Mouse (Mus musculus) heart, embryonic 14.5 days (tissue): ENCODE data around the gene Gm10197. TPM values are rescaled to one million over a fixed set of nuclear protein-coding genes. Genes with fewer than 3 reads are reported as not detected.
A peak's percentile ranks its signal among the peaks of the same experiment; 100 is the strongest.

Source experiments
- ATAC-seq: fragments of 200-750 bp; cut with Nextera tagmentation; 2 replicates; pipeline ENCODE4 v1.8.0; 2017; ENCODE audit warnings: low read depth, moderate TSS enrichment; ENCODE audit not compliant: insufficient number of reproducible peaks, insufficient read depth, low FRiP score
- H3K27ac ChIP-seq, 2 experiments: fragments of 200-500 bp in 1 of 2; fragments of 300-500 bp in 1 of 2; sonication (generic) in 1 of 2; replicated peaks in 1 of 2; 2 replicates each; pipeline ENCODE4 v1.5.1; 2012 to 2014; ENCODE audit warnings: low read depth in 2 of 2, low read length in 2 of 2, control low read depth in 1 of 2, mild to moderate bottlenecking in 1 of 2, mixed read lengths in 1 of 2; ENCODE audit not compliant: control insufficient read depth in 1 of 2, insufficient read depth in 1 of 2
- H3K27me3 ChIP-seq: fragments of 300-500 bp; sonication (generic); 2 replicates; pipeline ENCODE4 v1.6.1; 2014; ENCODE audit warnings: mild to moderate bottlenecking, low read length, control low read depth; ENCODE audit not compliant: control insufficient read depth, insufficient read depth
- H3K36me3 ChIP-seq: fragments of 300-500 bp; sonication (generic); 2 replicates; pipeline ENCODE4 v1.6.1; 2014; ENCODE audit warnings: mild to moderate bottlenecking, control low read depth, low read length, mixed read lengths; ENCODE audit not compliant: control insufficient read depth, insufficient read depth
- H3K4me1 ChIP-seq, 2 experiments: fragments of 200-500 bp in 1 of 2; fragments of 300-500 bp in 1 of 2; sonication (generic) in 1 of 2; 2 replicates each; pipeline ENCODE4 v1.6.1; 2012 to 2014; ENCODE audit warnings: low read length in 2 of 2, control low read depth in 1 of 2, mixed read lengths in 1 of 2; ENCODE audit not compliant: control insufficient read depth in 2 of 2, insufficient read depth in 2 of 2
- H3K4me2 ChIP-seq: fragments of 300-500 bp; sonication (generic); 2 replicates; pipeline ENCODE4 v1.6.1; 2014; ENCODE audit warnings: mild to moderate bottlenecking, low read length
- H3K4me3 ChIP-seq, 2 experiments: fragments of 200-500 bp in 1 of 2; fragments of 300-500 bp in 1 of 2; sonication (generic) in 1 of 2; 2 replicates each; pipeline ENCODE4 v1.5.1; 2012 to 2014; ENCODE audit warnings: low read length in 2 of 2, mild to moderate bottlenecking in 2 of 2, control low read depth in 1 of 2, low read depth in 1 of 2, moderate library complexity in 1 of 2; ENCODE audit not compliant: control insufficient read depth in 1 of 2, insufficient read depth in 1 of 2
- H3K9ac ChIP-seq: fragments of 300-500 bp; sonication (generic); 2 replicates; pipeline ENCODE4 v1.6.1; 2014; ENCODE audit warnings: mild to moderate bottlenecking, low read length
- H3K9me3 ChIP-seq: fragments of 300-500 bp; sonication (generic); 2 replicates; pipeline ENCODE4 v1.6.1; 2016; ENCODE audit warnings: low read length, control low read depth; ENCODE audit not compliant: control insufficient read depth
- WGBS: fragments of 180-500 bp; shearing (Covaris S2); extraction: QIAGEN DNeasy Blood & Tissue Kit; methylation state at CpG from one replicate; pipeline ENCODE4 v1.1.7; 2014; 5-methylcytosine and 5-hydroxymethylcytosine counted together
- polyA plus RNA-seq: library from polyadenylated mRNA; unstranded; fragments of >200 nt; fragmentation: Nextera tagmentation; extraction: Ambion mirVana; gene quantifications from 2 replicates; pipeline ENCODE4 v1.2.1, GENCODE M21; 2014

Gm10197 gene
- polyA plus RNA-seq, 1 experiment from 2014 or later, result not detected

DNA sequence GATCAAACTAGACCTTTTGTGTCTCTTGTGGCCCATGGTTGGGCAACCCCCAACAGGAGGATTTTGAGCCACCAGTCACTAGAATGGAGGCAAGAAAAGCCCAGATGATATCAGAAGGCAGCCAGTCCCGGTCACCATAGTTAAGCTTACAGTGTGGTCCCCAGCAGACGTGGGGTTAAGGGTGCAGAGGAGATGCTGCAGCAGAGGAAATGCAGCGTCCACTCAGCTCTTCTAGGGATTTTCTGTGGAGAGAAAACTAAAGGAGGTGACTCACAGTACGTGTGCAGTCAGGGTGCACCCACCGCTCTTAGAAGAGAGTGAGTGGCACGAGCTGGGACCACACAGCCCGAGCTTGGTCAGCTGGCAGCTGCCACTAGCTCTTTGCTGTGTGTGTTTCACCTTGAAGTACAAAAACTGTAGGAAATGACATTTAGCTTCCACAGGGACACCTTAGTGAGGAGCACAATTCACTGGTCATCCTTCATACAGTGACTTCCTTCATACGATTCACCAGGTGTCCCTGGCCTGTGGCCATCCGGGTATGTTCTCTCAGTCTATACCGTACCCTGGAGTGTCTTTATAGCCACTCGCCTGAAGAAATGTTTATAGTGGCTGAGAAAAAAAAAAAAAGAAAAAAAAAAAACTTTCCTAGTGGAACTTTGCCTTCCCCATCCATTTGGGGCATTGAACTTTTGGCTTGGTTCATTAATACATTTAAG lies 5.3 kb downstream of the Gm10197 start:
- Histone ChIP-seq H3K4me2 (no peak overlapping the region), H3K4me3 (no peak overlapping the region), H3K4me1 (peaks cover 19 to 35% of the 10 kb centered on the region in 2 experiments), H3K27ac (no peak overlapping the region), H3K9ac (no peak overlapping the region; the same call in 1 of the 2 replicates), H3K36me3 (peaks cover 6% of the 10 kb centered on the region), H3K9me3 (no peaks in the 10 kb centered on the region), H3K27me3 (no peaks in the 10 kb centered on the region)
- 73% methylated on average over 11 of the region's 11 CpGs for WGBS
- 0 out of 2 replicates have a peak, but pooled peaks have one; percentile 19 for ATAC-seq

DNA sequence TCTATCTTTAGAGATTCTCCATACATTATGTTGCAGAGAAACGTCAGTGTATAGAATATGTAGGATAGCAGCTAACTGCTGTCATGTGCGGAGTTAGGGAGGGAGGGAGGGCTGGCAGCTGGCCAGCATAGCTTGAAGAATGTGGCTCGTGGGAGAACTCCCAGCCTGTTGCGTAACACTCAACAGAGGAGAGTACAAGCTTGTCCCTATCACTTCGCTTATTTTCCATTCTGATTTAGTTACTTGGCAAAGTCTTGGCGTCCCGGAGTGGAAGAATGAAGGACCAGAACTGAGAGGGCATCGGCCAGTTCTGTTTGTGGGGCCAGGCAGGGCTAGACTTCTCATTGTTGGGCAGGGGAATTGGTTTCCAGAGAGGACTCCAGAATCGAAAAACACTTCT lies 6.6 kb downstream of the Gm10197 start:
- Histone ChIP-seq H3K9ac (peak overlapping the region; percentile 50), H3K27me3 (no peaks in the 10 kb centered on the region), H3K4me2 (peak overlapping the region; percentile 61), H3K9me3 (no peaks in the 10 kb centered on the region), H3K27ac (peak overlapping the region; percentile 69 to 88), H3K4me3 (peak overlapping the region; percentile 19 to 20; a peak in 1 of 4 replicates), H3K36me3 (no peaks in the 10 kb centered on the region), H3K4me1 (peaks cover 17 to 43% of the 10 kb centered on the region in 2 experiments)
- WGBS, result 9% methylated on average over 9 of the region's 9 CpGs
- ATAC-seq, result peak; percentile 59; the same call in 1 of the 2 replicates

DNA sequence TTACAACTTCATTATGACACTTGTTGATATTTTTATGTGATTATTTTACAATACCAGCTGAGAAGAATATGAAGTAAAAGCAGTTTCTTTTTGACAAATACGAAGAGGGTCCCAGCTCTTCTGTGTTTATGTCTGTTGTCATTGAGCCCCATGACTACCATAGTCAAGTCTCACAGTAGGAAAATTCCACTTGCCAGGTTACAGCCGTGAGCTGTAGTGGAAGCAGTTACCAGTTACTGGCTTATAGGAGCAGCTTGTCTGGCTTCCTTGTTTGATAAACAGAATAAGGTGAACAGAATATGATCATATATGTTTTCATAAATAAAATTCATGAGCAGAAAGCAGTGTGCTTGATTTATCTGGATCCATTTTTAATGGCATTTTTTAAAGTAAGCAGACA lies 7.0 kb downstream of the Gm10197 start:
- no peak for ATAC-seq
- Histone ChIP-seq H3K9ac (no peak overlapping the region), H3K27ac (peak overlapping the region in 1 of 2 experiments; percentile 69), H3K4me3 (no peak overlapping the region), H3K9me3 (no peaks in the 10 kb centered on the region), H3K4me1 (peaks cover 17 to 44% of the 10 kb centered on the region in 2 experiments), H3K4me2 (peak overlapping the region; percentile 61), H3K36me3 (no peaks in the 10 kb centered on the region), H3K27me3 (no peaks in the 10 kb centered on the region)
- 23% methylated on average over 2 of the region's 2 CpGs for WGBS

DNA sequence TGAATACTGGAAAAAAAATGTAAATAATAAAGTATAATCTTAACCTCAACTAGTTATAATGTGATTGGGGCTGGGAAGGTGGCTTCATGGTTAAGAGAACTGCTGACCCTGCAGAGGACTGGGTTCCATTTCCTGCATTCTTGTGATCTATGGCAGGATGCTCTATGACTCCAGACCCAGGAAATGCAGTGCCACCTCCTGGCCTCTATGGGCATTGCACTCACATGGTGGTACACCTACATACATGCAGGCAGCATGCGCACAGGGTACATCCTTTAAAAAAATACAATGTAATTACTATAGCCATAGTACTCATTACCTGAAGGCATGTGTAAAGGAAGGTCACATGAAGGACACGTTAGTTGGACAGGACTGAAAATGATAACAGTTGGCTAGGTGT lies 8.6 kb downstream of the Gm10197 start:
- ATAC-seq, result no peak
- no peak overlapping the region for H3K4me2 ChIP-seq
- H3K9me3 ChIP-seq, result no peaks in the 10 kb centered on the region
- H3K36me3 ChIP-seq, result no peaks in the 10 kb centered on the region
- no peaks in the 10 kb centered on the region for H3K27me3 ChIP-seq
- 43% methylated on average over 2 of the region's 2 CpGs for WGBS
- peaks cover 9 to 37% of the 10 kb centered on the region in 2 experiments for H3K4me1 ChIP-seq
- H3K9ac ChIP-seq, result no peak overlapping the region
- H3K27ac ChIP-seq, result no peak overlapping the region
- H3K4me3 ChIP-seq, result no peak overlapping the region

DNA sequence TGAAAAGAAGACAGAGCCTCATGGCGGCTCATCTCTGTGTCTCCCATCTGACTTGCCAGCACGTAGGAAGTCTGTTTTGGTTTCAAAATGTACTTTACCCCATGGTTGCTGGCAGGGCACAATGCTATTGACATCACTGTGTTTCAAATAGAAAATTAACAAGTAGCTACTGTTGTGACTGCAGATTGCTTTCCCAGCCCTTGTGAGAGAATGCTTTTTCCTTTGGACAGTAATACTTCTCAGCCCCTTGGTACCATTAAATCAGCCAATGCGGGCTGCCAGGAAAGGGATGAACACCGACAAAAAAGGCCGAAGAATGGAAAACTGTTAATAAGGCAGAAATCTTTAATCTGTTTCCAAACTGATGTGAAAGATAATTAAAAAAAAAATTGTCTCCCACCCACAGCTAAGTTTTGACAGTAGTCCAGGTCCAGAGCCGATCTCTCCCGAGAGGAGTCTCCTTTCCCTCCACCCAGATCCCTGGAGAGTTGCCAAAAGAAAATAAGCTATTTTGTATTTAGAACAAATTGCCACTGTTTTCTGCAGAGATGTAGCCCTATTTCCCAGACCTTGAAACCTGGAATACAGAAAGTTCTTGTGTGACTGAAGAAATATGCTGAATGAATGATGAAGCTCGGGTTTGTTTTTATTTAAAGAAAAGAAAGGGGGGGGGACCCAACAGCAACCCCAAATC lies 11.2 kb downstream of the Gm10197 start:
- Histone ChIP-seq H3K4me2 (peak overlapping the region; percentile 2; the same call in 1 of the 2 replicates), H3K9ac (no peak overlapping the region), H3K9me3 (no peaks in the 10 kb centered on the region)

DNA sequence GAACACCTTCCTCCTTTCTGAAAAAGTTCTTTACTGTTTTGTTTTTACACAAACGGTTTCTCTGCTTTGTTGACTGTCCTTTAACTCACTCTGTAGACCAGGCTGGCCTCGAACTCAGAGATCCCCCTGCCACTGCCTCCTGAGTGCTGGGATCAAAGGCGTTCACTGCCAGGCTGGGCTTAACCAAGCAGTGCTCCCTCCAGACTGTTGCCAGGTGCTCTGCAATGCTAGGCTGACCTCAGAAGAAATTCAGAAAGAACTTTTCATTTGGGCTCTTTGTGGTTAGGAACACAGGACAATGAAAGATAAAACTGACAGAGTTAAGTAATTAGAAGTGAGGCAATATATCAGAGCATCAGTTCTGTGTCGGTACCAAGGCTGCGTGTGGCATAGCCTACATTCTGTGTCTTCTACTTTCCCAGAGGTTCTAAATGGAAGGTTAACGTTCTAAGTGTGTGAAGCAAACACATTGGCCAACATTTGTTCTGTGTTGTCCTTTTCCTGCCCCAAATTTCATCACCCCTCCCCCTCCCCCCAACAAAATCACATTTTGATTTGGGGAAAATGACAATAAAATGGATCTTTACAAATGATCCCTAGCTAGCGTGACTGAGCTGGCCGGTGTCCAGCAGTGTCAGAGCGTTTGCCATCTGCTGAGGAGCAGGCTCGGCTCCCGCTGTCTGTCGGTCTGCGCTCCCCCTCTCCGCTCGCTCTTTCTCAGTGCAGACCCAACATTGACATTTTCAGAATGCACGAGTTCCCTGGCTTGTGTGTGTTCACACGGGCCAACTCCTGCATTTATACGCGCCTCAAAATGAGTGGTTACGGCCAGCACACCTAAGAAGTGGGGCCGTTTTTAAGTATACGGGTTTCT lies 12.2 kb downstream of the Gm10197 start:
- H3K27me3 ChIP-seq, result no peaks in the 10 kb centered on the region
- H3K36me3 ChIP-seq, result no peaks in the 10 kb centered on the region
- H3K4me3 ChIP-seq, result no peak overlapping the region
- H3K9ac ChIP-seq, result no peak overlapping the region
- ATAC-seq, result no peak
- peaks cover 2 to 17% of the 10 kb centered on the region in 2 experiments; a peak in 3 of 4 replicates for H3K4me1 ChIP-seq
- H3K27ac ChIP-seq, result no peak overlapping the region
- 71% methylated on average over 22 of the region's 22 CpGs for WGBS
- peak overlapping the region; percentile 2; the same call in 1 of the 2 replicates for H3K4me2 ChIP-seq
- no peaks in the 10 kb centered on the region for H3K9me3 ChIP-seq

More for the DNA sequence above, 11.2 kb downstream of the Gm10197 start:
- WGBS, result 61% methylated on average over 8 of the region's 8 CpGs
- H3K27ac ChIP-seq, result no peak overlapping the region
- H3K4me3 ChIP-seq, result no peak overlapping the region
- H3K4me1 ChIP-seq, result peaks cover 5 to 27% of the 10 kb centered on the region in 2 experiments; a peak in 3 of 4 replicates
- no peak for ATAC-seq
- no peaks in the 10 kb centered on the region for H3K27me3 ChIP-seq
- H3K36me3 ChIP-seq, result no peaks in the 10 kb centered on the region

DNA sequence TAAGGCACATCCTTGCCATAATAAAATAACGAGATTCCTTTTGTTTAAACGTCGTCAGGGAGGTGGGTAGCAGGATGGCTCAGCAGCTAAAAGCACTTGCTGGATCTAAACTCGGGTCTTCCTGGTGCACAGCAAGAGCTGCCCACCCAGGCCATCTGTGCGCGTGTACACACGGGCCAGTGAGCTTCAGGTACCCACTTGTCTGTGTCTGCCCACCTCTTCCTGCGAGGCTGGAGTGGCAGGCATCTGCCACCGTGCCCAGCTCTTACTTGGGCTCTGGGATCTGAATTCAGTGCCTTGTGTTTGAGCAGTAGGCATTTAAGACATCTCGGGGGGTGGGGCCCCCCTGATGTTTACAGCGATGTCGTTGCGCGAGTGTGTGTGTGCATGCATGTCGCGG lies 16.5 kb downstream of the Gm10197 start:
- 89% methylated on average over 16 of the region's 16 CpGs for WGBS
- H3K9ac ChIP-seq, result no peak overlapping the region

More for the DNA sequence above, 16.5 kb downstream of the Gm10197 start:
- Histone ChIP-seq H3K27me3 (no peaks in the 10 kb centered on the region), H3K4me2 (no peak overlapping the region), H3K36me3 (peaks cover 6% of the 10 kb centered on the region; the same call in 1 of the 2 replicates), H3K4me3 (no peak overlapping the region), H3K4me1 (peaks cover 0 to 4% of the 10 kb centered on the region in 2 experiments; a peak in 2 of 4 replicates), H3K9me3 (no peaks in the 10 kb centered on the region), H3K27ac (no peak overlapping the region)
- ATAC-seq, result no peak
